Mouse (Mus musculus): Measurements from ENCODE around the gene Odf3l1. TPM values are rescaled to one million over a fixed set of nuclear protein-coding genes. Genes with fewer than 3 reads are reported as not detected.

Odf3l1 gene
- total and polyA plus RNA-seq, 2 experiments from 2014 or later, result 0.25 TPM; not detected in 1

- no peak overlapping the region for H3K9ac ChIP-seq (replicated peaks; ENCODE audit: low read length, poor library complexity, severe bottlenecking)
- no peak for TF ChIP-seq CTCF (IDR thresholded peaks at IDR 0.05)
- H3K36me3 ChIP-seq (ENCODE audit: insufficient read depth, low read length), result no peaks in the 10 kb centered on the region
- H3K4me3 ChIP-seq (ENCODE audit: low read depth, low read length), result no peak overlapping the region
- no peaks in the 10 kb centered on the region for H3K4me1 ChIP-seq (ENCODE audit: insufficient read depth, low read length)
- 56% methylated on average over 8 of the region's 8 CpGs for WGBS
- no peak for DNase-seq (ENCODE audit: low spot score)
- 0 out of 2 replicates have a peak, but pooled peaks cover 2% of the 10 kb centered on the region for H3K27me3 ChIP-seq (ENCODE audit: insufficient read depth, low read length)
- no peaks in the 10 kb centered on the region for H3K9me3 ChIP-seq (ENCODE audit: low read length)
- H3K27ac ChIP-seq (ENCODE audit: low read depth, low read length), result no peak overlapping the region
- H3K4me2 ChIP-seq (ENCODE audit: low read depth, low read length, poor library complexity, severe bottlenecking), result no peak overlapping the region
- no peak for ATAC-seq (ENCODE audit: low FRiP score)
Observed at GRCm38 (mm10) chr9:56893313-56893712, 28.8 kb upstream of the Odf3l1 start.

GRCm38 (mm10) chr9:56892111-56892510 is 27.6 kb upstream of the Odf3l1 start:
- no peaks in the 10 kb centered on the region for H3K36me3 ChIP-seq (ENCODE audit: insufficient read depth, low read length)
- ATAC-seq (ENCODE audit: low FRiP score) (no peak), DNase-seq (ENCODE audit: low spot score) (no peak)
- no peaks in the 10 kb centered on the region for H3K4me1 ChIP-seq (ENCODE audit: insufficient read depth, low read length)
- no peak for TF ChIP-seq CTCF (IDR thresholded peaks at IDR 0.05)
- WGBS, result 85% methylated on average over 10 of the region's 10 CpGs
- H3K9me3 ChIP-seq (ENCODE audit: low read length), result no peaks in the 10 kb centered on the region
- no peak overlapping the region for H3K4me3 ChIP-seq (ENCODE audit: low read depth, low read length)
- H3K27ac ChIP-seq (ENCODE audit: low read depth, low read length), result no peak overlapping the region
- H3K27me3 ChIP-seq (ENCODE audit: insufficient read depth, low read length), result 0 out of 2 replicates have a peak, but pooled peaks cover 2% of the 10 kb centered on the region
- no peak overlapping the region for H3K9ac ChIP-seq (replicated peaks; ENCODE audit: low read length, poor library complexity, severe bottlenecking)
- no peak overlapping the region for H3K4me2 ChIP-seq (ENCODE audit: low read depth, low read length, poor library complexity, severe bottlenecking)

- DNase-seq (ENCODE audit: low spot score) (peak; percentile 90), ATAC-seq (ENCODE audit: low FRiP score) (peak; percentile 64)
- Histone ChIP-seq H3K27ac (ENCODE audit: low read depth, low read length) (no peak overlapping the region), H3K9ac (replicated peaks; ENCODE audit: low read length, poor library complexity, severe bottlenecking) (no peak overlapping the region), H3K36me3 (ENCODE audit: insufficient read depth, low read length) (no peaks in the 10 kb centered on the region), H3K4me2 (ENCODE audit: low read depth, low read length, poor library complexity, severe bottlenecking) (peak overlapping the region; percentile 38), H3K4me1 (ENCODE audit: insufficient read depth, low read length) (no peaks in the 10 kb centered on the region), H3K27me3 (ENCODE audit: insufficient read depth, low read length) (0 out of 2 replicates have a peak, but pooled peaks cover 2% of the 10 kb centered on the region), H3K9me3 (ENCODE audit: low read length) (no peaks in the 10 kb centered on the region), H3K4me3 (ENCODE audit: low read depth, low read length) (no peak overlapping the region)
- peak; percentile 99 for TF ChIP-seq CTCF (IDR thresholded peaks at IDR 0.05)
- WGBS, result 29% methylated on average over 12 of the region's 12 CpGs
Observed at GRCm38 (mm10) chr9:56891517-56892011, 27.1 kb upstream of the Odf3l1 start.

- H3K4me2 ChIP-seq (ENCODE audit: low read depth, low read length, poor library complexity, severe bottlenecking), result no peak overlapping the region; the same call in 1 of the 2 replicates
- DNase-seq (ENCODE audit: low spot score), result no peak
- H3K27me3 ChIP-seq (ENCODE audit: insufficient read depth, low read length), result 0 out of 2 replicates have a peak, but pooled peaks cover 2% of the 10 kb centered on the region
- H3K27ac ChIP-seq (ENCODE audit: low read depth, low read length), result no peak overlapping the region
- no peak overlapping the region for H3K9ac ChIP-seq (replicated peaks; ENCODE audit: low read length, poor library complexity, severe bottlenecking)
- peak; percentile 45 for TF ChIP-seq CTCF (IDR thresholded peaks at IDR 0.05)
- WGBS, result 73% methylated on average over 11 of the region's 11 CpGs
- no peaks in the 10 kb centered on the region for H3K4me1 ChIP-seq (ENCODE audit: insufficient read depth, low read length)
- no peak for ATAC-seq (ENCODE audit: low FRiP score)
- no peak overlapping the region for H3K4me3 ChIP-seq (ENCODE audit: low read depth, low read length)
- H3K9me3 ChIP-seq (ENCODE audit: low read length), result no peaks in the 10 kb centered on the region
- no peaks in the 10 kb centered on the region for H3K36me3 ChIP-seq (ENCODE audit: insufficient read depth, low read length)
Observed at GRCm38 (mm10) chr9:56890522-56891250, 26.2 kb upstream of the Odf3l1 start.

GRCm38 (mm10) chr9:56889817-56890216 is 25.3 kb upstream of the Odf3l1 start:
- H3K9me3 ChIP-seq (ENCODE audit: low read length), result no peaks in the 10 kb centered on the region
- no peak overlapping the region for H3K9ac ChIP-seq (replicated peaks; ENCODE audit: low read length, poor library complexity, severe bottlenecking)
- ATAC-seq (ENCODE audit: low FRiP score), result peak; percentile 47; the same call in 1 of the 2 replicates
- no peaks in the 10 kb centered on the region for H3K4me1 ChIP-seq (ENCODE audit: insufficient read depth, low read length)
- H3K27me3 ChIP-seq (ENCODE audit: insufficient read depth, low read length), result 0 out of 2 replicates have a peak, but pooled peaks cover 2% of the 10 kb centered on the region
- WGBS, result 9% methylated on average over 14 of the region's 14 CpGs
- H3K4me3 ChIP-seq (ENCODE audit: low read depth, low read length), result 0 out of 2 replicates have a peak overlapping the region, but pooled peaks have one; percentile 8
- no peaks in the 10 kb centered on the region for H3K36me3 ChIP-seq (ENCODE audit: insufficient read depth, low read length)
- H3K4me2 ChIP-seq (ENCODE audit: low read depth, low read length, poor library complexity, severe bottlenecking), result peak overlapping the region; percentile 49
- peak; percentile 93 for DNase-seq (ENCODE audit: low spot score)
- no peak overlapping the region for H3K27ac ChIP-seq (ENCODE audit: low read depth, low read length)
- peak; percentile 95 for TF ChIP-seq CTCF (IDR thresholded peaks at IDR 0.05)

- Histone ChIP-seq H3K4me3 (ENCODE audit: low read depth, low read length) (no peak overlapping the region), H3K4me2 (ENCODE audit: low read depth, low read length, poor library complexity, severe bottlenecking) (no peak overlapping the region), H3K27ac (ENCODE audit: low read depth, low read length) (no peak overlapping the region), H3K9ac (replicated peaks; ENCODE audit: low read length, poor library complexity, severe bottlenecking) (no peak overlapping the region), H3K36me3 (ENCODE audit: insufficient read depth, low read length) (no peaks in the 10 kb centered on the region), H3K4me1 (ENCODE audit: insufficient read depth, low read length) (no peaks in the 10 kb centered on the region), H3K27me3 (ENCODE audit: insufficient read depth, low read length) (0 out of 2 replicates have a peak, but pooled peaks cover 2% of the 10 kb centered on the region), H3K9me3 (ENCODE audit: low read length) (no peaks in the 10 kb centered on the region)
- ATAC-seq (ENCODE audit: low FRiP score) (no peak), DNase-seq (ENCODE audit: low spot score) (no peak)
- no peak for TF ChIP-seq CTCF (IDR thresholded peaks at IDR 0.05)
- WGBS, result 93% methylated on average over 16 of the region's 16 CpGs
Observed at GRCm38 (mm10) chr9:56887581-56887980, 23.1 kb upstream of the Odf3l1 start.

All from midbrain, postnatal 0 days (tissue).